Mouse (Mus musculus): ENCODE measurements at regions not wholly inside any gene's neighbourhood (a gene's known extent, or its start where the extent isn't known, plus 50 kb on each side); places are given as distances from the start of the nearest gene placed in this dataset.

DNA sequence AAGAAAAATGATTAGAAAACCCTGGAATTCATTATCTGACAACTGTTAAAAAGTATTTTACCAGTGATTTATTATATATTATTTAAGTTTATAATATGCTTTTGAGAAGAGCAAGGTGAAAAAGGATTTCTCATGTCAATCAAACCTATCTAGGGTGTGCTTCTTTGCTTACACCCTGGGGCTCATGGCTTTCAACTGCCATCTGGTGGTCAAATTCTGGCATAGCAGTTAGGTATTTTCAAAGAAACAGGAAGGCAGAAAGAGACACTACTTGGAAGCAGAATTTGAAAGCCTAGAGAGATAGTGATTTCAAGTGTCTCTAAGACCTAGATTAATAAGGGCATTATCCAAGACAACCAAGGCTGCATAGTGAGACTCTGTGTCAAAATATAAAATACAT, 167.8 kb upstream of the Amot start:
- DNase-seq = peak; percentile 1 to 8

GRCm38 (mm10) chrX:145651647-145652046, 146.7 kb upstream of the Amot start:
- DNase-seq = no peak

DNA sequence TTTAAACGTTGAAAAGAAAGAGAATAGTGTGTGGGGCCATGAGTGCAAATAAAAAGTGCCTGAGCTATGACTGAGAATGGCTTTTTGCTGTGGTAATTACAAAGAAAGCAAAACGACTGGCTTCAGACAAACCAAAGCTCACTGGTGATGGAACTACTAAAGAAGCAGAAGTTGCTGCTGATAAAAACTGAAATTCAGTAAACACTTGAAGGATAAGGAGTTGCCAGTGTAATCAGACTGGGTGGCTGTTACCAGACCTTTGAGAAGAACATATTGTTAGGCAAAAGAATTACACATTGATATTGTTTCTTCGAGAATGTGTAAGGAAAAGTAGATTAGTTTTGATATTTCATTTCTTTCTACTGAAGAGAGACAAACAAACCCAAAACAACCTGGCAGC, 114.7 kb upstream of the Amot start:
- DNase-seq = no peak

DNA sequence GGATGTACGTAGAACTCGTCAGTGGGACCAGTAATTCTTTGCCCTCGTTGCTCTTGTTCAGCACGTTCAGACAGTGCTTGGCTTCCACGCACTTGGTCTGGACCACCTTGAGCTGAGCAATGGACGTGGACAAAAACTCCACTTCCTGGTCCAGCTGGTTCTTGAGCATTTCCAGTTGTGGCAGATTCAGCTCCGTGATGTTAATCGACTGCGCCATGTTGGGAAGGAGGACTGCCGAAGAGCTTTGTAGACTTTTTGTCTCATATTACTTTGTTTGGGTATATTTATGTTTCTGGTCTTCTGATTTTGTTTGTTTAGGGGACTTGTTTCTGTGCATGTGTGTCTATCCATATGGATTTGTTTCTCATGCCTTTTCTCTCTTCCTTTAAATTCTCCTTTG, 97.1 kb upstream of the Amot start:
- DNase-seq = no peak

- no peak for DNase-seq
Measured at GRCm38 (mm10) chrX:145590733-145591132, 85.8 kb upstream of the Amot start.

DNA sequence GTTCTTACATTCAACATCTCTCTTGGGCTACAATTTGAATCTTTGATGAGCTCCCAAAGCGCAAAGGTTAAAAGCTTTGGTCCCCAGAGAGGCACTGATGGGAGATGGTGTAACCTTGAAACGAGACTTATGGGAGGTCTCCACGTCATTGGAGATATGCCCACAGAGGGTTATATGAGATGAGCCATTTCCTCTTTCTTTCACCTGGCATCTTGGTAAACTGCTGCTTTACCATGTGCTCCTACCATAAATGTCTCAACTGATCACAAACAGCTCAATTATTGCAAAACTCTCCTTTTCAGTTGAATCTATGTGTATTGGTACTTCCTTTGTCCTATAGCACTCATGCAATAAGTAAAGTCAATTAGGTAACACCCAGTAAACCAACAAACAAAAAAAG, 62.5 kb upstream of the Amot start:
- no peak for DNase-seq

GRCm38 (mm10) chrX:145567073-145567472, 62.1 kb upstream of the Amot start:
- DNase-seq = no peak

DNA sequence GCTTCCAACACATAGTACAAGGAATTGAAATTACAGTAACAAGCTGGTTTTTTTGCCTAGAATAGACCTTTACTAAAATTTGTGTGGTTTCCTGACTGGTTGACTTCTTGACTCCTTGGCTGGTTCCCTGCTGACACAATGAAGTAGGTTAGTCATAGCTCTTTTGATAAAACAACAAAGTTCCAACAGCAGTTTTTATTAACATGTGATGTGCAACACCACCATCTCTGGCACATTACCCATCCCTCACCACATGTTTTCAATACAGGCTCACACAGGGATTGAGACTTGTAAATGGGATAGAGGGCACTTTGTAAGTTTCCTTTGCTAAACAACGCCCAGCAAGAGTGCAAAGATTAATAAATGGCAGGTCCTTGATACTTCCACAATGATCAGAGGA, 53.9 kb upstream of the Amot start:
- no peak for DNase-seq
